ENCODE assay signal across 19 mouse cellular contexts in genomic region chr11:35248088-35248487, GRCm38 (mm10).
DNase-seq lines count a peak whose midpoint lies in the region; ATAC-seq lines count a peak whose summit lies in the region.
"Had no signal": no experiment of that assay in that cellular context is flagged by ENCODE, and none has a peak within 500 bp of the region (broad histone marks: within the 10 kb centered on the region; RNA-seq: fewer than 3 reads in every experiment).

No protein-coding gene starts in this region.

- peak overlapping the region; percentile 51; the same call in 1 of the 2 replicates for H3K27ac ChIP-seq in embryonic facial prominence, embryonic 13.5 days
- H3K27ac ChIP-seq in embryonic facial prominence, embryonic 10.5 days (replicated peaks), result no peak overlapping the region; the same call in 1 of the 2 replicates
- peak overlapping the region; percentile 19; the same call in 1 of the 2 replicates for H3K27ac ChIP-seq in heart, embryonic 10.5 days
- H3K27ac ChIP-seq in embryonic facial prominence, embryonic 14.5 days (replicated peaks; ENCODE audit: low read depth, low read length), result no peak overlapping the region
- H3K27ac ChIP-seq: forebrain, embryonic 12.5 days; heart, adult 2 months; hindbrain, embryonic 10.5 days; hindbrain, embryonic 14.5 days; intestine, embryonic 15.5 days had no signal

- H3K27me3 ChIP-seq in embryonic facial prominence, embryonic 13.5 days, result no peaks in the 10 kb centered on the region
- peaks cover 11% of the 10 kb centered on the region for H3K27me3 ChIP-seq in embryonic facial prominence, embryonic 10.5 days (replicated peaks; ENCODE audit: low read depth, poor library complexity, severe bottlenecking)
- H3K27me3 ChIP-seq in heart, embryonic 10.5 days (ENCODE audit: insufficient read depth, poor library complexity, severe bottlenecking), result no peaks in the 10 kb centered on the region
- H3K27me3 ChIP-seq in embryonic facial prominence, embryonic 14.5 days (replicated peaks; ENCODE audit: control insufficient read depth, insufficient read depth, low read length), result no peaks in the 10 kb centered on the region
- H3K27me3 ChIP-seq: intestine, embryonic 15.5 days had no signal

- 39% methylated on average over 5 of the region's 5 CpGs for WGBS in embryonic facial prominence, embryonic 13.5 days
- WGBS in embryonic facial prominence, embryonic 10.5 days, result 76% methylated on average over 5 of the region's 5 CpGs
- 80% methylated on average over 5 of the region's 5 CpGs for WGBS in heart, embryonic 10.5 days
- WGBS in embryonic facial prominence, embryonic 14.5 days, result 41% methylated on average over 5 of the region's 5 CpGs

- no peak for ATAC-seq in embryonic facial prominence, embryonic 13.5 days (ENCODE audit: insufficient number of reproducible peaks, insufficient read depth, low FRiP score, low TSS enrichment, low read depth)
- ATAC-seq in embryonic facial prominence, embryonic 14.5 days (ENCODE audit: low read depth), result no peak
- ATAC-seq: activated CD4-positive, CD25-positive, alpha-beta regulatory T cell, adult 4 months; forebrain, embryonic 16.5 days; intestine, embryonic 15.5 days; Patski had no signal

- no peaks in the 10 kb centered on the region for H3K36me3 ChIP-seq in embryonic facial prominence, embryonic 13.5 days
- H3K36me3 ChIP-seq in embryonic facial prominence, embryonic 10.5 days (replicated peaks), result no peaks in the 10 kb centered on the region
- no peaks in the 10 kb centered on the region for H3K36me3 ChIP-seq in heart, embryonic 10.5 days
- no peaks in the 10 kb centered on the region for H3K36me3 ChIP-seq in embryonic facial prominence, embryonic 14.5 days (ENCODE audit: control insufficient read depth, insufficient read depth, low read length)
- H3K36me3 ChIP-seq: forebrain, embryonic 12.5 days; heart, embryonic 12.5 days; hindbrain, embryonic 10.5 days; intestine, embryonic 15.5 days had no signal

- H3K4me1 ChIP-seq in embryonic facial prominence, embryonic 13.5 days, result peaks cover 61% of the 10 kb centered on the region
- H3K4me1 ChIP-seq in embryonic facial prominence, embryonic 10.5 days, result peaks cover 49% of the 10 kb centered on the region
- H3K4me1 ChIP-seq in heart, embryonic 10.5 days, result peaks cover 33% of the 10 kb centered on the region
- H3K4me1 ChIP-seq in embryonic facial prominence, embryonic 14.5 days (ENCODE audit: control insufficient read depth, insufficient read depth, low read length), result peaks cover 39% of the 10 kb centered on the region
- H3K4me1 ChIP-seq: intestine, embryonic 15.5 days had no signal

- H3K4me2 ChIP-seq in embryonic facial prominence, embryonic 13.5 days, result no peak overlapping the region
- no peak overlapping the region for H3K4me2 ChIP-seq in embryonic facial prominence, embryonic 14.5 days (ENCODE audit: low read depth, low read length)
- H3K4me2 ChIP-seq: forebrain, embryonic 12.5 days; heart, embryonic 12.5 days; hindbrain, embryonic 14.5 days; intestine, embryonic 15.5 days had no signal

- H3K9me3 ChIP-seq in embryonic facial prominence, embryonic 13.5 days, result no peaks in the 10 kb centered on the region
- H3K9me3 ChIP-seq in embryonic facial prominence, embryonic 10.5 days, result no peaks in the 10 kb centered on the region
- no peaks in the 10 kb centered on the region for H3K9me3 ChIP-seq in heart, embryonic 10.5 days
- no peaks in the 10 kb centered on the region for H3K9me3 ChIP-seq in embryonic facial prominence, embryonic 14.5 days (ENCODE audit: control insufficient read depth, low read length)
- H3K9me3 ChIP-seq: forebrain, embryonic 12.5 days; heart, embryonic 12.5 days; hindbrain, embryonic 10.5 days; intestine, embryonic 15.5 days had no signal

- H3K9ac ChIP-seq in embryonic facial prominence, embryonic 13.5 days, result no peak overlapping the region
- no peak overlapping the region for H3K9ac ChIP-seq in embryonic facial prominence, embryonic 14.5 days (ENCODE audit: low read depth, low read length)
- H3K9ac ChIP-seq: forebrain, embryonic 12.5 days; heart, embryonic 12.5 days; hindbrain, embryonic 14.5 days; intestine, embryonic 15.5 days had no signal

- no peak for DNase-seq in embryonic facial prominence, embryonic 10.5 days (ENCODE audit: low spot score)
- no peak for DNase-seq in heart, embryonic 10.5 days (ENCODE audit: low spot score)
- no peak for DNase-seq in heart, adult 18-20 months
- peak; percentile 56 for DNase-seq in embryonic facial prominence, embryonic 14.5 days (ENCODE audit: low spot score)
- peak; percentile 39 for DNase-seq in skeletal muscle tissue, adult 2 months (ENCODE audit: low read depth, low spot score)
- DNase-seq in left cerebral cortex, adult 11 months (ENCODE audit: low spot score), result no peak
- DNase-seq: adrenal gland, postnatal 14 days; cerebellum, adult 11-12 months; cerebellum, adult 9-11 months; heart, adult 2 months had no signal

- no peak overlapping the region for H3K4me3 ChIP-seq in embryonic facial prominence, embryonic 13.5 days
- no peak overlapping the region for H3K4me3 ChIP-seq in embryonic facial prominence, embryonic 10.5 days
- H3K4me3 ChIP-seq in heart, embryonic 10.5 days, result no peak overlapping the region
- H3K4me3 ChIP-seq in embryonic facial prominence, embryonic 14.5 days (ENCODE audit: low read depth, low read length), result no peak overlapping the region
- H3K4me3 ChIP-seq: forebrain, embryonic 12.5 days; heart, adult 2 months; heart, embryonic 12.5 days; hindbrain, embryonic 10.5 days; intestine, embryonic 15.5 days had no signal

Comparison
In these comparisons a context has a peak if more than half of its experiments do, and no peak if none do; other contexts are left out.
1. H3K27ac ChIP-seq: peak in embryonic facial prominence, embryonic 13.5 days (single experiment) and heart, embryonic 10.5 days (single experiment); none in embryonic facial prominence, embryonic 10.5 days (single experiment) and embryonic facial prominence, embryonic 14.5 days (single experiment).
2. DNase-seq: peak in embryonic facial prominence, embryonic 14.5 days (single experiment) and skeletal muscle tissue, adult 2 months (single experiment); none in embryonic facial prominence, embryonic 10.5 days (single experiment), heart, embryonic 10.5 days (single experiment), heart, adult 18-20 months (0 of 2) and left cerebral cortex, adult 11 months (single experiment).